Mouse (Mus musculus): ENCODE measurements around the gene Gm10197. TPM values are rescaled to one million over a fixed set of nuclear protein-coding genes. Genes with fewer than 3 reads are reported as not detected.

The Gm10197 gene
- polyA plus RNA-seq, 1 experiment from 2014 or later, result not detected

DNA sequence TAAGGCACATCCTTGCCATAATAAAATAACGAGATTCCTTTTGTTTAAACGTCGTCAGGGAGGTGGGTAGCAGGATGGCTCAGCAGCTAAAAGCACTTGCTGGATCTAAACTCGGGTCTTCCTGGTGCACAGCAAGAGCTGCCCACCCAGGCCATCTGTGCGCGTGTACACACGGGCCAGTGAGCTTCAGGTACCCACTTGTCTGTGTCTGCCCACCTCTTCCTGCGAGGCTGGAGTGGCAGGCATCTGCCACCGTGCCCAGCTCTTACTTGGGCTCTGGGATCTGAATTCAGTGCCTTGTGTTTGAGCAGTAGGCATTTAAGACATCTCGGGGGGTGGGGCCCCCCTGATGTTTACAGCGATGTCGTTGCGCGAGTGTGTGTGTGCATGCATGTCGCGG lies 16.5 kb downstream of the Gm10197 start:
- H3K4me3 ChIP-seq (replicated peaks), result no peak overlapping the region
- H3K9ac ChIP-seq, result no peak overlapping the region
- ATAC-seq (ENCODE audit: insufficient number of reproducible peaks, low FRiP score, low TSS enrichment, low read depth), result no peak
- H3K36me3 ChIP-seq, result peaks cover 9% of the 10 kb centered on the region
- H3K9me3 ChIP-seq (replicated peaks), result no peaks in the 10 kb centered on the region
- H3K4me2 ChIP-seq (replicated peaks), result no peak overlapping the region
- no peak overlapping the region for H3K27ac ChIP-seq (replicated peaks)
- no peaks in the 10 kb centered on the region for H3K27me3 ChIP-seq
- H3K4me1 ChIP-seq, result peaks cover 15% of the 10 kb centered on the region
- 82% methylated on average over 16 of the region's 16 CpGs for WGBS

- no peaks in the 10 kb centered on the region for H3K9me3 ChIP-seq (replicated peaks)
- H3K27me3 ChIP-seq, result no peaks in the 10 kb centered on the region
- H3K4me2 ChIP-seq (replicated peaks), result no peak overlapping the region
- H3K4me1 ChIP-seq, result peaks cover 9% of the 10 kb centered on the region
- H3K27ac ChIP-seq (replicated peaks), result no peak overlapping the region
- no peak for ATAC-seq (ENCODE audit: insufficient number of reproducible peaks, low FRiP score, low TSS enrichment, low read depth)
- H3K9ac ChIP-seq, result no peak overlapping the region
- H3K36me3 ChIP-seq, result peaks cover 9% of the 10 kb centered on the region
- WGBS, result 72% methylated on average over 7 of the region's 7 CpGs
- no peak overlapping the region for H3K4me3 ChIP-seq (replicated peaks)
Observed at GRCm38 (mm10) chr19:53354271-53355000, 17.1 kb downstream of the Gm10197 start.

GRCm38 (mm10) chr19:53353864-53354263 lies 17.7 kb downstream of the Gm10197 start:
- Histone ChIP-seq H3K36me3 (peaks cover 9% of the 10 kb centered on the region), H3K9me3 (replicated peaks) (no peaks in the 10 kb centered on the region), H3K27ac (replicated peaks) (no peak overlapping the region), H3K27me3 (no peaks in the 10 kb centered on the region), H3K9ac (no peak overlapping the region), H3K4me3 (replicated peaks) (no peak overlapping the region), H3K4me1 (peaks cover 4% of the 10 kb centered on the region; the same call in 1 of the 2 replicates), H3K4me2 (replicated peaks) (no peak overlapping the region)
- WGBS, result 83% methylated on average over 7 of the region's 7 CpGs
- no peak for ATAC-seq (ENCODE audit: insufficient number of reproducible peaks, low FRiP score, low TSS enrichment, low read depth)

DNA sequence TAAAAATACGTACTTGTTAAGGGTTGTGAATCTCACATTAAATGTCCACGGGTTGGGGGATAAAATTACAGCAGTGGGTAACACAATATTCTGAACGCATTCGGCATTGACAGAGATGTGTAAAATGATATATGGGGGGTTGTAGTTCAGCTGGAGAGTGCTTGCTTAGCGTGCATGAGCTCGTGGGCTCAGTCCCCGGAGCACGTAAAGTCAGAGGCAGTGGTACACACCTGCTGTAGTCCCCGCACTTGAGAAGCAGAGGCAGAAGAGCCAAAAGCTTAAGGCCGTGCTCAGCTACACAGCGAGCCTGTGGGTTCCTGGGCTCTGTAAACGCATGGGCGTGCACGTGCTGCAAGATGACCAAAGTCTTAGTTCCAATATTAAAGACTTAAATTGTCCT lies 25.8 kb downstream of the Gm10197 start:
- Histone ChIP-seq H3K4me2 (replicated peaks) (no peak overlapping the region), H3K27me3 (no peaks in the 10 kb centered on the region), H3K4me3 (replicated peaks) (no peak overlapping the region), H3K36me3 (peaks cover 4% of the 10 kb centered on the region; the same call in 1 of the 2 replicates), H3K9ac (no peak overlapping the region), H3K27ac (replicated peaks) (no peak overlapping the region), H3K4me1 (peaks cover 12% of the 10 kb centered on the region), H3K9me3 (replicated peaks) (no peaks in the 10 kb centered on the region)
- ATAC-seq (ENCODE audit: insufficient number of reproducible peaks, low FRiP score, low TSS enrichment, low read depth), result no peak
- WGBS, result 41% methylated on average over 14 of the region's 14 CpGs

DNA sequence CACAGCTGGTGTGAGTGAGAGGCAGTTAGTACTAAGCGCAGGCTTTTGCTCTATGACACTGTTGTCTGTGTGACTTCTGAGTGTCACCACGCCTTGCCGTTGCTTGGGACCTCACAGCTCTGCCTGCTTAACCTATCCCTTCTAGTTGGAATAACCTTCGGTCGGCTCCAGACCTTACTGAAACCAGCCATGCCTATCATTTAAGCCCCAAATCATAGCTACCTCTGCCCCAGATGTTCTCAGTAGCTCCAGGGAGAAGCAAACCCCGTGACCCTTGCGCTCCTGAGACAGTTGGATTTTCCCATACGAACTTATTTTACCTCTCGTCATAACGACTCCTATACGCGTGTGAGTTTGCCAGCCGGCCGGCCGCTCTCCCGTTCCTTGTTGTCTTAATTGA lies 27.5 kb downstream of the Gm10197 start:
- no peak overlapping the region for H3K27ac ChIP-seq (replicated peaks)
- 86% methylated on average over 16 of the region's 16 CpGs for WGBS
- H3K4me1 ChIP-seq, result peaks cover 12% of the 10 kb centered on the region
- ATAC-seq (ENCODE audit: insufficient number of reproducible peaks, low FRiP score, low TSS enrichment, low read depth), result no peak
- H3K36me3 ChIP-seq, result peaks cover 2% of the 10 kb centered on the region; the same call in 1 of the 2 replicates
- H3K4me2 ChIP-seq (replicated peaks), result no peak overlapping the region
- H3K4me3 ChIP-seq (replicated peaks), result no peak overlapping the region
- H3K9ac ChIP-seq, result no peak overlapping the region
- no peaks in the 10 kb centered on the region for H3K27me3 ChIP-seq
- H3K9me3 ChIP-seq (replicated peaks), result no peaks in the 10 kb centered on the region

- H3K4me3 ChIP-seq (replicated peaks), result no peak overlapping the region
- no peak overlapping the region for H3K9ac ChIP-seq
- peaks cover 12% of the 10 kb centered on the region for H3K4me1 ChIP-seq
- no peak for ATAC-seq (ENCODE audit: insufficient number of reproducible peaks, low FRiP score, low TSS enrichment, low read depth)
- no peak overlapping the region for H3K4me2 ChIP-seq (replicated peaks)
- H3K9me3 ChIP-seq (replicated peaks), result no peaks in the 10 kb centered on the region
- H3K36me3 ChIP-seq, result peaks cover 2% of the 10 kb centered on the region; the same call in 1 of the 2 replicates
- no peaks in the 10 kb centered on the region for H3K27me3 ChIP-seq
- no peak overlapping the region for H3K27ac ChIP-seq (replicated peaks)
- 88% methylated on average over 13 of the region's 13 CpGs for WGBS
Observed at GRCm38 (mm10) chr19:53343174-53343881, 28.2 kb downstream of the Gm10197 start.

DNA sequence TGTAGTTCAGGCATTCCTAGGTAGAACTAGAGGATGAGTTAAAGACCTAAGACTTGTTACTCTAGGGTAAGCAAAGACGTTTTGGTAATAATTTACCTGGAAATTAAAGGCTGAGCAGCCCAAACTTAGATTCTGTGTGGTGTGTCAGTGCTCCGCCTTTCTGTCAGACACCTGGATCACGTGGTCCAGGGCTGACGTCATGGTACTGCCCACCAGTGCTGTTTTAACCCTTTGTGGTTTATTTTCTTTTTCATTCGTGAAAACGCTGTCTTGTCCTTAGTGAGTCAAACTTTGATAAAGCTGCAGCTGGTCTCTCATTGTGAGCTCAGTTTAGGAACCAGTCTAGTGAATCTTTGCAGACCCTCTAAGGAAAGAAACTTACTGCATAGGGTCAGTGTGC lies 31.1 kb downstream of the Gm10197 start:
- no peak overlapping the region for H3K4me3 ChIP-seq (replicated peaks)
- no peak overlapping the region for H3K9ac ChIP-seq
- H3K27me3 ChIP-seq, result no peaks in the 10 kb centered on the region
- H3K27ac ChIP-seq (replicated peaks), result no peak overlapping the region
- WGBS, result 24% methylated on average over 6 of the region's 6 CpGs
- peaks cover 13% of the 10 kb centered on the region for H3K36me3 ChIP-seq
- no peak for ATAC-seq (ENCODE audit: insufficient number of reproducible peaks, low FRiP score, low TSS enrichment, low read depth)
- peaks cover 7% of the 10 kb centered on the region for H3K4me1 ChIP-seq
- H3K9me3 ChIP-seq (replicated peaks), result no peaks in the 10 kb centered on the region
- H3K4me2 ChIP-seq (replicated peaks), result no peak overlapping the region

DNA sequence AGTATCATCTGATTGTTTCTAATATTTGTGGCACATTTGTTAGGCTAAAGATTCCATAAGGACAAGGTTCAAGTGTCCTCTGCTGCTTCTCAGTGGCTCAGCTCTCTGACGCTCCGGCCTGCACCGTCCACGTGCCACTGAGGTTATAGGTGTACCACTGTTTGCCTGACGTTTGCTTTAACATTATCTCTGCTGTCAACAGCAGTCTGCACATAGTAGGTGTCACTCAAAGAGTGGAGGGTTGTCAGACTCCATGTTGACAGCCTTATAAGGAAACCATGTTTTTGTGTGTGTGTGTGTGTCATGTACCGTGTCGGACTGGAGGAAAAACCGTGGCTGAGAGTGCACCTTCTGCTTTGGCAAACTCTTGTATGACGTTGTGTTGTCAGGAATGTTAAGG lies 36.3 kb downstream of the Gm10197 start:
- no peak overlapping the region for H3K4me3 ChIP-seq (replicated peaks)
- no peak overlapping the region for H3K4me2 ChIP-seq (replicated peaks)
- H3K9me3 ChIP-seq (replicated peaks), result no peaks in the 10 kb centered on the region
- no peaks in the 10 kb centered on the region for H3K27me3 ChIP-seq
- 81% methylated on average over 9 of the region's 9 CpGs for WGBS
- no peak overlapping the region for H3K9ac ChIP-seq
- no peak for ATAC-seq (ENCODE audit: insufficient number of reproducible peaks, low FRiP score, low TSS enrichment, low read depth)
- H3K4me1 ChIP-seq, result peaks cover 13% of the 10 kb centered on the region; the same call in 1 of the 2 replicates
- peaks cover 28% of the 10 kb centered on the region for H3K36me3 ChIP-seq
- H3K27ac ChIP-seq (replicated peaks), result no peak overlapping the region

DNA sequence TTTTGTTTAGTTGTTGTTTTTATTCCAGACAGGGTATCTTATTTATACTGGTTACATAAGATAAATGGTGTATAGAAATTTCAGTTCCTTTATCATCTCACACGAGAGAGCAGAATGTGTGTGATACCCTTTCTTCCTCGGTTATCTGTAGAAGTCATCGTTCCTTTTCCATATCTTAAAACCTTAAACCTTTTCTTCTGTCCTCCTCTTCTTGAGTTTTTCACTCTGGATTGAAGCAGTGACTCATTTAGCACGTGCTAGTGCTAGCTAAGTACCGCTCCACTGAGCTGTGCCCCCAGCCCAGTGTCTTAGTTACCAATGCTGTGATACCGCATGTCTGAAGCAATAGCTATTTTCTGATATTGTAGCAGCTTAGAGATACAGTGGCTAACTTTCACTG lies 37.8 kb downstream of the Gm10197 start:
- Histone ChIP-seq H3K4me2 (replicated peaks) (no peak overlapping the region), H3K36me3 (peaks cover 28% of the 10 kb centered on the region), H3K27ac (replicated peaks) (no peak overlapping the region), H3K4me3 (replicated peaks) (no peak overlapping the region), H3K9me3 (replicated peaks) (no peaks in the 10 kb centered on the region), H3K9ac (no peak overlapping the region), H3K4me1 (peaks cover 15% of the 10 kb centered on the region; the same call in 1 of the 2 replicates), H3K27me3 (no peaks in the 10 kb centered on the region)
- ATAC-seq (ENCODE audit: insufficient number of reproducible peaks, low FRiP score, low TSS enrichment, low read depth), result no peak
- WGBS, result 92% methylated on average over 6 of the region's 6 CpGs

GRCm38 (mm10) chr19:53331882-53332500 lies 39.6 kb downstream of the Gm10197 start:
- 92% methylated on average over 21 of the region's 21 CpGs for WGBS

DNA sequence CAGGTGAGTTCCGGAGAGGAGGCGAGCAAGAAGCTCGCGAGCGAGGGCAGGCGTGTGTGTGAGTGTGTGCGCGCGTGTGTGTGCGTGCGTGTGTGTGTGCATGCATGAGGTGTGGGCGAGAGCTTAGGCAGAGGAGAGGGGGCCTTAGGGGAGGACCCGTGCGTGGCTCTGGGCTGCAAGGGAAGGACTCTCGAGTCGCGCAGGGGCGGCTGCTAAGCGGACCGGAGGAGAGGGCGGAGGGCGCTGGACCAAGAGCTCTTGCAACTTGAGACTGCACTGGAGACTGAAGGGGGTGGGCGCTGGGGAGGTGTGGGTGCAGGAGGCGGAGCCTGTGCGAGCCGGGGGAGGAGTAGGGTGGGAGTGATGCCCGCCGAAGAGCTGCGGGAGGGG lies 41.6 kb downstream of the Gm10197 start:
- ATAC-seq (ENCODE audit: insufficient number of reproducible peaks, low FRiP score, low TSS enrichment, low read depth), result peak; percentile 83
- WGBS, result under 1% methylated on average over 28 of the region's 29 CpGs
- peak overlapping the region; percentile 93 for H3K4me2 ChIP-seq (replicated peaks)
- H3K9ac ChIP-seq, result peak overlapping the region; percentile 71
- H3K9me3 ChIP-seq (replicated peaks), result no peaks in the 10 kb centered on the region
- peaks cover 29% of the 10 kb centered on the region for H3K4me1 ChIP-seq
- peak overlapping the region; percentile 82 for H3K27ac ChIP-seq (replicated peaks)
- H3K27me3 ChIP-seq, result no peaks in the 10 kb centered on the region
- peak overlapping the region; percentile 91 for H3K4me3 ChIP-seq (replicated peaks)
- H3K36me3 ChIP-seq, result peaks cover 14% of the 10 kb centered on the region

More at GRCm38 (mm10) chr19:53331882-53332500, 39.6 kb downstream of the Gm10197 start:
- H3K4me3 ChIP-seq (replicated peaks), result no peak overlapping the region
- H3K27ac ChIP-seq (replicated peaks), result no peak overlapping the region
- H3K9me3 ChIP-seq (replicated peaks), result no peaks in the 10 kb centered on the region
- H3K4me1 ChIP-seq, result peaks cover 15% of the 10 kb centered on the region; the same call in 1 of the 2 replicates
- no peak overlapping the region for H3K4me2 ChIP-seq (replicated peaks)
- ATAC-seq (ENCODE audit: insufficient number of reproducible peaks, low FRiP score, low TSS enrichment, low read depth), result no peak
- no peak overlapping the region for H3K9ac ChIP-seq
- peaks cover 15% of the 10 kb centered on the region for H3K36me3 ChIP-seq
- no peaks in the 10 kb centered on the region for H3K27me3 ChIP-seq
